Mouse (Mus musculus): Measurements from ENCODE around the gene Hoxd13. TPM values are rescaled to one million over a fixed set of nuclear protein-coding genes. Genes with fewer than 3 reads are reported as not detected.

The Hoxd13 gene
- polyA plus RNA-seq, 1 experiment from 2014 or later = 0.45 TPM

- H3K9me3 ChIP-seq (ENCODE audit: control insufficient read depth, low read length) = no peaks in the 10 kb centered on the region
- ATAC-seq (replicated peaks; ENCODE audit: low FRiP score) (no peak), DNase-seq (ENCODE audit: low spot score) (no peak)
- 1% methylated on average over 21 of the region's 21 CpGs for WGBS
- no peak overlapping the region for H3K4me3 ChIP-seq (ENCODE audit: low read depth, low read length)
- H3K4me1 ChIP-seq (replicated peaks; ENCODE audit: control insufficient read depth, insufficient read depth, low read length) = peaks cover 7% of the 10 kb centered on the region; the same call in 1 of the 2 replicates
- H3K4me2 ChIP-seq = no peak overlapping the region
- no peak overlapping the region for H3K27ac ChIP-seq (ENCODE audit: low read depth, low read length)
- H3K36me3 ChIP-seq (ENCODE audit: control insufficient read depth, insufficient read depth, low read length) = no peaks in the 10 kb centered on the region
- H3K9ac ChIP-seq (ENCODE audit: low read depth, low read length) = no peak overlapping the region
- peaks cover 100% of the 10 kb centered on the region for H3K27me3 ChIP-seq (replicated peaks; ENCODE audit: control insufficient read depth, insufficient read depth, low read length)
Measured at GRCm38 (mm10) chr2:74680561-74681398, 12.7 kb downstream of the Hoxd13 start.

- H3K4me1 ChIP-seq (replicated peaks; ENCODE audit: control insufficient read depth, insufficient read depth, low read length) = peaks cover 7% of the 10 kb centered on the region; the same call in 1 of the 2 replicates
- H3K27ac ChIP-seq (ENCODE audit: low read depth, low read length) = no peak overlapping the region
- H3K36me3 ChIP-seq (ENCODE audit: control insufficient read depth, insufficient read depth, low read length) = no peaks in the 10 kb centered on the region
- ATAC-seq (replicated peaks; ENCODE audit: low FRiP score) = no peak; the same call in 1 of the 2 replicates
- peak overlapping the region; percentile 31 for H3K4me2 ChIP-seq
- no peaks in the 10 kb centered on the region for H3K9me3 ChIP-seq (ENCODE audit: control insufficient read depth, low read length)
- peaks cover 99% of the 10 kb centered on the region for H3K27me3 ChIP-seq (replicated peaks; ENCODE audit: control insufficient read depth, insufficient read depth, low read length)
- H3K9ac ChIP-seq (ENCODE audit: low read depth, low read length) = no peak overlapping the region
- DNase-seq (ENCODE audit: low spot score) = no peak
- WGBS = 2% methylated on average over 76 of the region's 78 CpGs
- H3K4me3 ChIP-seq (ENCODE audit: low read depth, low read length) = peak overlapping the region; percentile 14; the same call in 1 of the 2 replicates
Measured at GRCm38 (mm10) chr2:74681594-74682531, 13.8 kb downstream of the Hoxd13 start.

- Histone ChIP-seq H3K4me3 (ENCODE audit: low read depth, low read length) (peak overlapping the region; percentile 14; the same call in 1 of the 2 replicates), H3K36me3 (ENCODE audit: control insufficient read depth, insufficient read depth, low read length) (no peaks in the 10 kb centered on the region), H3K4me2 (peak overlapping the region; percentile 25; the same call in 1 of the 2 replicates), H3K9me3 (ENCODE audit: control insufficient read depth, low read length) (no peaks in the 10 kb centered on the region), H3K27me3 (replicated peaks; ENCODE audit: control insufficient read depth, insufficient read depth, low read length) (peaks cover 99% of the 10 kb centered on the region), H3K27ac (ENCODE audit: low read depth, low read length) (no peak overlapping the region), H3K9ac (ENCODE audit: low read depth, low read length) (no peak overlapping the region), H3K4me1 (replicated peaks; ENCODE audit: control insufficient read depth, insufficient read depth, low read length) (peaks cover 7% of the 10 kb centered on the region; the same call in 1 of the 2 replicates)
- WGBS = 2% methylated on average over 33 of the region's 51 CpGs
- ATAC-seq (replicated peaks; ENCODE audit: low FRiP score) = no peak
- peak; percentile 31 for DNase-seq (ENCODE audit: low spot score)
Measured at GRCm38 (mm10) chr2:74682796-74683195, 14.7 kb downstream of the Hoxd13 start.

GRCm38 (mm10) chr2:74683471-74683951, 15.4 kb downstream of the Hoxd13 start:
- under 1% methylated on average over 18 of the region's 18 CpGs for WGBS
- H3K9ac ChIP-seq (ENCODE audit: low read depth, low read length) = no peak overlapping the region
- no peak overlapping the region for H3K4me2 ChIP-seq
- peak; percentile 39 for DNase-seq (ENCODE audit: low spot score)
- no peaks in the 10 kb centered on the region for H3K36me3 ChIP-seq (ENCODE audit: control insufficient read depth, insufficient read depth, low read length)
- H3K4me3 ChIP-seq (ENCODE audit: low read depth, low read length) = no peak overlapping the region
- H3K9me3 ChIP-seq (ENCODE audit: control insufficient read depth, low read length) = no peaks in the 10 kb centered on the region
- no peak for ATAC-seq (replicated peaks; ENCODE audit: low FRiP score)
- peaks cover 7% of the 10 kb centered on the region; the same call in 1 of the 2 replicates for H3K4me1 ChIP-seq (replicated peaks; ENCODE audit: control insufficient read depth, insufficient read depth, low read length)
- no peak overlapping the region for H3K27ac ChIP-seq (ENCODE audit: low read depth, low read length)
- H3K27me3 ChIP-seq (replicated peaks; ENCODE audit: control insufficient read depth, insufficient read depth, low read length) = peaks cover 99% of the 10 kb centered on the region

GRCm38 (mm10) chr2:74684106-74684505, 16.0 kb downstream of the Hoxd13 start:
- peaks cover 7% of the 10 kb centered on the region; the same call in 1 of the 2 replicates for H3K4me1 ChIP-seq (replicated peaks; ENCODE audit: control insufficient read depth, insufficient read depth, low read length)
- H3K27me3 ChIP-seq (replicated peaks; ENCODE audit: control insufficient read depth, insufficient read depth, low read length) = peaks cover 99% of the 10 kb centered on the region
- no peak overlapping the region for H3K9ac ChIP-seq (ENCODE audit: low read depth, low read length)
- peak; percentile 32 for DNase-seq (ENCODE audit: low spot score)
- H3K4me3 ChIP-seq (ENCODE audit: low read depth, low read length) = no peak overlapping the region
- H3K36me3 ChIP-seq (ENCODE audit: control insufficient read depth, insufficient read depth, low read length) = no peaks in the 10 kb centered on the region
- H3K9me3 ChIP-seq (ENCODE audit: control insufficient read depth, low read length) = no peaks in the 10 kb centered on the region
- ATAC-seq (replicated peaks; ENCODE audit: low FRiP score) = no peak
- WGBS = 2% methylated on average over 12 of the region's 12 CpGs
- no peak overlapping the region for H3K4me2 ChIP-seq
- H3K27ac ChIP-seq (ENCODE audit: low read depth, low read length) = no peak overlapping the region

- Histone ChIP-seq H3K27me3 (replicated peaks; ENCODE audit: control insufficient read depth, insufficient read depth, low read length) (peaks cover 99% of the 10 kb centered on the region), H3K9ac (ENCODE audit: low read depth, low read length) (no peak overlapping the region), H3K27ac (ENCODE audit: low read depth, low read length) (no peak overlapping the region), H3K4me3 (ENCODE audit: low read depth, low read length) (no peak overlapping the region), H3K4me1 (replicated peaks; ENCODE audit: control insufficient read depth, insufficient read depth, low read length) (peaks cover 7% of the 10 kb centered on the region; the same call in 1 of the 2 replicates), H3K9me3 (ENCODE audit: control insufficient read depth, low read length) (no peaks in the 10 kb centered on the region), H3K4me2 (no peak overlapping the region), H3K36me3 (ENCODE audit: control insufficient read depth, insufficient read depth, low read length) (no peaks in the 10 kb centered on the region)
- DNase-seq (ENCODE audit: low spot score) = no peak
- 18% methylated on average over 4 of the region's 4 CpGs for WGBS
- no peak for ATAC-seq (replicated peaks; ENCODE audit: low FRiP score)
Measured at GRCm38 (mm10) chr2:74685059-74685603, 17.0 kb downstream of the Hoxd13 start.

- Histone ChIP-seq H3K4me3 (ENCODE audit: low read depth, low read length) (no peak overlapping the region), H3K27me3 (replicated peaks; ENCODE audit: control insufficient read depth, insufficient read depth, low read length) (peaks cover 97% of the 10 kb centered on the region), H3K9me3 (ENCODE audit: control insufficient read depth, low read length) (no peaks in the 10 kb centered on the region), H3K9ac (ENCODE audit: low read depth, low read length) (no peak overlapping the region), H3K36me3 (ENCODE audit: control insufficient read depth, insufficient read depth, low read length) (no peaks in the 10 kb centered on the region), H3K4me2 (no peak overlapping the region), H3K27ac (ENCODE audit: low read depth, low read length) (no peak overlapping the region), H3K4me1 (replicated peaks; ENCODE audit: control insufficient read depth, insufficient read depth, low read length) (peaks cover 7% of the 10 kb centered on the region; the same call in 1 of the 2 replicates)
- 6% methylated on average over 17 of the region's 17 CpGs for WGBS
- ATAC-seq (replicated peaks; ENCODE audit: low FRiP score) (no peak), DNase-seq (ENCODE audit: low spot score) (peak; percentile 61)
Measured at GRCm38 (mm10) chr2:74686301-74686987, 18.3 kb downstream of the Hoxd13 start.
